Mouse (Mus musculus) midbrain, embryonic 13.5 days (tissue): Measurements from ENCODE around the gene Nol7. TPM values are rescaled to one million over a fixed set of nuclear protein-coding genes. Genes with fewer than 3 reads are reported as not detected.

Experiments used
- ATAC-seq: fragments of 200-750 bp; cut with Nextera tagmentation; 2 replicates; pipeline ENCODE4 v1.8.0; 2017; ENCODE audit warnings: mild to moderate bottlenecking, moderate TSS enrichment, moderate library complexity
- H3K27ac ChIP-seq: fragments of 300-500 bp; sonication (generic); 2 replicates; pipeline ENCODE4 v1.5.1; 2015; ENCODE audit warnings: inconsistent platforms, mild to moderate bottlenecking, moderate library complexity
- H3K27me3 ChIP-seq: fragments of 300-500 bp; sonication (generic); 2 replicates; pipeline ENCODE4 v1.6.1; 2015; ENCODE audit warnings: mild to moderate bottlenecking, inconsistent platforms
- H3K36me3 ChIP-seq: fragments of 300-500 bp; sonication (generic); 2 replicates; pipeline ENCODE4 v1.6.1; 2015; ENCODE audit warnings: mild to moderate bottlenecking, inconsistent platforms
- H3K4me1 ChIP-seq: fragments of 300-500 bp; sonication (generic); replicated peaks from 2 replicates; pipeline ENCODE4 v1.6.1; 2015; ENCODE audit warnings: inconsistent platforms
- H3K4me2 ChIP-seq: fragments of 300-500 bp; sonication (generic); replicated peaks from 2 replicates; pipeline ENCODE4 v1.6.1; 2015; ENCODE audit warnings: moderate library complexity, mild to moderate bottlenecking, inconsistent platforms
- H3K4me3 ChIP-seq: fragments of 300-500 bp; sonication (generic); replicated peaks from 2 replicates; pipeline ENCODE4 v1.5.1; 2015; ENCODE audit warnings: mild to moderate bottlenecking, inconsistent platforms
- H3K9ac ChIP-seq: fragments of 300-500 bp; sonication (generic); replicated peaks from 2 replicates; pipeline ENCODE4 v1.6.1; 2015; ENCODE audit warnings: mild to moderate bottlenecking, inconsistent platforms
- H3K9me3 ChIP-seq: fragments of 300-500 bp; sonication (generic); 2 replicates; pipeline ENCODE4 v1.6.1; 2016; ENCODE audit warnings: mild to moderate bottlenecking, inconsistent platforms
- WGBS: fragments of 180-500 bp; shearing (Covaris S2); methylation state at CpG from one replicate; pipeline ENCODE4 v1.1.7; 2015; 5-methylcytosine and 5-hydroxymethylcytosine counted together
- polyA plus RNA-seq: library from polyadenylated mRNA; unstranded; fragments of >200 nt; fragmentation: Nextera tagmentation; extraction: Ambion mirVana; gene quantifications from 2 replicates; pipeline ENCODE4 v1.2.1, GENCODE M21; 2015

Nol7 gene
- polyA plus RNA-seq: 180 and 182 TPM in 2 replicates

DNA sequence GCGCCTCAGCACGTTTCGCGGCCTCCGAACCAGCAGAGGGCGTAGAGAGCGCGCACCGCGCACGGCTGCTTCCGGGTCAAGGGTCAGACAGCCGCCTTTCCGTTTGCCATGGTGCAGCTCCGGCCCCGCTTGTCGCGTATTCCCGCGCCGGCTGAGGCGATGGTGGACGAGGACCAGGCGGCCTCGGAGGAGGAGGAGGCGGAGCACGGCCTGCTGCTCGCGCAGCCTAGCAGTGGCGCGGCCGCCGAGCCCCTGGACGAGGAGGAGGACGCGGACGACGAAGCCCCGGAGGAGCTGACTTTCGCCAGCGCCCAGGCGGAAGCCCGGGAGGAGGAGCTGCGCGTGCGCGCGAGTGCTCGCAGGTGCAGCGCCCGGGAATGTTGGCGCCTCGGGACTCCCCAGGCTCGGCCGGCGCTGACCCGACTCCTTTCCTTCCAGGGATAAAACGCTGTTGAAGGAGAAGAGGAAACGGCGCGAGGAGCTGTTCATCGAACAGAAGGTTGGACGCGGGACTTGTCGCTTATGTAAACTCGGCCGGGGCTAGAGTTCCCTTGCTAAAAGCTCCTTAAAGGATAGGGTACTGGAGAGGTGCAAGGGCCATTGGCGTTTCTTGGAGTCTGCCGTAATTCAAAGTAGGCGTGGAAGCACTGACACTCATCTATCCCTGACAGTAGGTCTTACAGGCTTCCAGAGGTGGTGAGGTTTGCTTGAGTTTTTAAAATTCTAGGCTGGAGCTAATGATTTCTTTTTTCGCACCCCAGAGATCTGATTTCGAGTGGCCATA, at the start of gene Nol7:
Gene Nol7, plus strand, starts transcription at position 94 of the 784 bp plus-strand sequence.
- H3K4me2 ChIP-seq: peak within 1 kb of the TSS; percentile 71
- peaks cover 16% of the 10 kb centered on the region for H3K4me1 ChIP-seq
- no peaks in the 10 kb centered on the region for H3K27me3 ChIP-seq
- peak within 1 kb of the TSS; percentile 83 for H3K4me3 ChIP-seq
- H3K27ac ChIP-seq: peak within 1 kb of the TSS; percentile 97
- peaks cover 41% of the 10 kb centered on the region for H3K36me3 ChIP-seq
- 1% methylated on average over 69 of the region's 72 CpGs for WGBS
- ATAC-seq: peak; percentile 94
- no peaks in the 10 kb centered on the region for H3K9me3 ChIP-seq
- peak within 1 kb of the TSS; percentile 94 for H3K9ac ChIP-seq

DNA sequence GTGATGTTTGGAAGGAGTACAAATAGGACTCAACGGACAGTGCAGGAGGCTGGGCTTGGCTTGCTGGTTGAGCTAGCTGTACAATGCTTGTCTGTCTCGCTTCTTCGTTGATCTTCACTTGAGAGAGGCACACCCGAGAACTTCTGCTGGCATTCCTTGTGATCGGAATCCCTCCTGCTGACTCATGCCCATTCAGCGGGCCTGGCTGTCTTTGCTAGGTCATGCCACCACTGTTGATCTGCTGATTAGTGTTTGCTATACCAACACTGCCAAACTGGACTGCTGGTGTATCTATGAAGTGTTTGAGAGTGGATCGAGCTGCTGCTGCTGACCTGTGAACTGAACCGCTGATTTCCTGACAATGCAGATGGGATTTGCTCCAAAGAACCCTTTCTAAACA, 48.8 kb upstream of the Nol7 start:
- ATAC-seq: no peak
- no peaks in the 10 kb centered on the region for H3K36me3 ChIP-seq
- no peaks in the 10 kb centered on the region for H3K27me3 ChIP-seq
- no peak overlapping the region for H3K27ac ChIP-seq
- no peak overlapping the region for H3K9ac ChIP-seq
- H3K4me3 ChIP-seq: no peak overlapping the region
- no peaks in the 10 kb centered on the region for H3K4me1 ChIP-seq
- H3K9me3 ChIP-seq: no peaks in the 10 kb centered on the region
- WGBS: 79% methylated on average over 8 of the region's 8 CpGs
- H3K4me2 ChIP-seq: no peak overlapping the region

DNA sequence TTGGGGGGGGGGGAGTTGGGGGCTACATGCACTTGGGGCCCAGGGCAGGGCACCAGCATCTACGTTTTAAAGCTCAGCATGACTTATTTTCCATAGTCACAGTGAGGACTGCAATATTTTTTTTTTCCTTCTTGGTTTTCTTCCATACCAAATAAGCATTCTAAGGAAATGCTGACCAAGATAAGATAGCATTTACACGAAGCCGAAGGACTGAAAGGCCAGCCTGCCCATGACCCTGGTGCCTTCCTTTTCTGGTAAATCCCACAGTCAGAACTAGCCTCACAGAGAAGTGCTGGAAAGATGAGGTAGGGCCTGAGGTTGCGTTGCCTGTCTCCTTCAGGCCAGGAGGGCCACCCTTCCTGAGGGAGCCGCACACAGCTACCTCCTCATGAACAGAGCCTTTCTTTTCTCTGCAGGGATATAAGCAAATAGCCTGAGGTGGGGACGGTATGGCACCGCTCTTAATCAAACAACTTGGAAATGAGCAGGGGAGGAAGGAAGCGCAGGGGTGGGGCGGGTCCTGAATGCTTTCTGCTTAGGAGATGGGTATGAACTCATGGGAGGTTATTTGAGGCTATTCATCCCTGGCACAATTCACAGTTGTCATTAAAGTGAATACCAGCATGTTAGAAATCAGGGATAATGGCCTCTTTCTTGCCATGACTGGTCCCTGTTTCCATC, 47.6 kb upstream of the Nol7 start:
- H3K4me2 ChIP-seq: no peak overlapping the region
- H3K4me3 ChIP-seq: no peak overlapping the region
- no peak overlapping the region for H3K9ac ChIP-seq
- WGBS: 80% methylated on average over 9 of the region's 9 CpGs
- H3K36me3 ChIP-seq: no peaks in the 10 kb centered on the region
- no peaks in the 10 kb centered on the region for H3K27me3 ChIP-seq
- ATAC-seq: no peak
- no peaks in the 10 kb centered on the region for H3K4me1 ChIP-seq
- no peaks in the 10 kb centered on the region for H3K9me3 ChIP-seq
- H3K27ac ChIP-seq: no peak overlapping the region

DNA sequence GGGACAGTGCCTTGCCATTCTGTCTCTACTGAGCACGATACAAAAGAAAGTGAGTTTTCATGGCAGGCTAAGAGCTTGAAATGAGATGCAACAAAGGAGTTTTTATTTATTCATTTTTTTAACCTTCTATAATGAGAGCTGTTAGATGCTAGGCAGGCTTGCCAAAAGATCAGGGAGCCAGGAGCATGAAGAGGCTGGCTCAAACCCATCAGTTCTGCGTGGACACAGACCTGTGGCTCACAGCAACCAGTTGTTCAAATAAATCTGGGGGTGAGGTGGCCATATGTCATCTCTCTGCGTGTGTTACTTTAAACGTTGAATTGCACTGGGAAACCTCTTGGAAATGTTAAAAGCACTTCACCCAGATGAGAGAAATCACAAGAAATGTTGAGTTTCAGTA, 44.8 kb upstream of the Nol7 start:
- H3K27me3 ChIP-seq: no peaks in the 10 kb centered on the region
- no peaks in the 10 kb centered on the region for H3K36me3 ChIP-seq
- H3K27ac ChIP-seq: no peak overlapping the region
- no peak for ATAC-seq
- no peak overlapping the region for H3K4me2 ChIP-seq
- no peaks in the 10 kb centered on the region for H3K4me1 ChIP-seq
- WGBS: 77% methylated on average over 4 of the region's 4 CpGs
- no peak overlapping the region for H3K9ac ChIP-seq
- no peaks in the 10 kb centered on the region for H3K9me3 ChIP-seq
- H3K4me3 ChIP-seq: no peak overlapping the region

DNA sequence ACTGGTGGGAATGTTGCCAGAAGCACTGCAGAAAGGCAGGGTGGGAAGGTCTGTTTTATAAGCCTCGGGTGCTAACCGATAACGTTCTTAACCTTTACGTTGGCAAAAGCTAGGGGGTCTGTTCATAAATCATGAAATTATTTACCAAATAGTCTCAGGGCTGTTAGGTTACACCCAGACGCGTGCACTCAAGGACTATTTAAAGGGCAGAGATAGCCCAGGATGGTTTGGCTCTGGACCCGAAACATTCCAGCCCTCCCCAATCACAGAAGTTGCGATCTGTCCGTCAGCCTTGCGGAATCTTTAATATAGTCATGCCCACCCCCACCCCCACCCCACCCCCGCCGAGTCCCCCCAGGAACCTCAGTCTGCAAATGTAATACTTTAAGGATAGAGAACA, 43.8 kb upstream of the Nol7 start:
- no peak for ATAC-seq
- no peaks in the 10 kb centered on the region for H3K9me3 ChIP-seq
- H3K27me3 ChIP-seq: no peaks in the 10 kb centered on the region
- H3K9ac ChIP-seq: no peak overlapping the region
- H3K4me3 ChIP-seq: no peak overlapping the region
- peaks cover 5% of the 10 kb centered on the region; the same call in 1 of the 2 replicates for H3K4me1 ChIP-seq
- H3K36me3 ChIP-seq: no peaks in the 10 kb centered on the region
- WGBS: 89% methylated on average over 12 of the region's 12 CpGs
- no peak overlapping the region for H3K4me2 ChIP-seq
- no peak overlapping the region for H3K27ac ChIP-seq

DNA sequence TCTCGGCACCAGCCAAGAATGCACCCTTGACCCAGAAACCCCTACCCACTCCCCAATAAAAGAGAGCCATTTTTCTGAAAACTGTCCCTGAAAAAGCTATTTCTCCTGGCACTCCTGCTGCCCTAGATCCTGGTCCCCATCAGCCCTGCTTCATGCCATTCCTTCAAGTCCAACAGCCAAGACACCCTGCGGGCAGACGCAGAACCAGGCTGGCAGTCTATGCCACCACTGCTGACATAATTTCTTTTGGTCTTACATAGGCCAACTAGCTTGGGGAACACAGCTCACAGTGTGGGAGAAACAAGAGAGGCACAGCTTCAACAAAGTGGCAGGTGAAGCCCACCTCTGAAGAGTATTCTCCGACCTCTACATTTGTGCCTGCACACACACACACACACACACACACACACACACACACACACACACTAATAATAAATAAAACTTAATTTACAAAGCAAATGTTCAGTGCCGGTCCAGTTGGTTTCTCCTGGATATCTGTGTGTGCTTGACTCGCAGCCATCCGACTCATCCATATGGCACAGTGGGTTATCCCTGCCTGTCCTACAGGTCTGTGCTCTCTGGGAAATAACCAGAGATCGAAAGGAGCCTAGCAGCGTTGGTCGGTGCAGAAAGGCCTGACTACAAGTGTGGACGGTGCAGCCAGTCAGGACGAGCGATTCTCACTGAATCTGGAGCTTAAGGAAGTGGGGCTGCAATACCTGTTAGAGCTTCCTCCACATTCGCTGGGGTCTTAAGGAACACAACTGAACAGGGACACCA, 41.7 kb upstream of the Nol7 start:
- Histone ChIP-seq H3K27ac (no peak overlapping the region), H3K36me3 (no peaks in the 10 kb centered on the region), H3K9ac (no peak overlapping the region), H3K4me3 (no peak overlapping the region), H3K9me3 (no peaks in the 10 kb centered on the region), H3K4me1 (peaks cover 5% of the 10 kb centered on the region; the same call in 1 of the 2 replicates), H3K27me3 (no peaks in the 10 kb centered on the region), H3K4me2 (no peak overlapping the region)
- no peak for ATAC-seq
- 89% methylated on average over 14 of the region's 14 CpGs for WGBS

DNA sequence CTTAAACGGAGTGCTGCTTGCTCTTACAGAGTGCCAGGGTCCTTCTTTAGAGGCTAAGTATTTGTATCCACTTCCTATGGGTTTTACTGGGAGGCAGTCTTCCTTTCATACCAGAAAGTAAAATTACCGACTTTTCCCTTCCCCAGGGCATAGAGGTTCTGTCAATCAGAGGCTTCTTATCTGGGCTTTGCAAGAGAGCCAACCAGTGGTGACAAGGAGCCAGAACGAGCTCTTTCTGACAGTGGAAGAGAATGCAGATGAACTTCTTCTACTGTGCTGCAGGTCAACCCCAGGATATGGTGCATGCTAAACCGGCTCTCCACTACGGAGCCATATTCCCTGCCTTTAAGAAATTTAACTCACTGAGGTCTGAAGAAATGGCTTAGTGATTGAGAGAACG, 37.7 kb upstream of the Nol7 start:
- no peak overlapping the region for H3K27ac ChIP-seq
- no peak overlapping the region for H3K4me2 ChIP-seq
- WGBS: 62% methylated on average over 6 of the region's 6 CpGs
- ATAC-seq: no peak
- H3K4me3 ChIP-seq: no peak overlapping the region
- H3K4me1 ChIP-seq: peaks cover 5% of the 10 kb centered on the region; the same call in 1 of the 2 replicates
- no peak overlapping the region for H3K9ac ChIP-seq
- H3K27me3 ChIP-seq: no peaks in the 10 kb centered on the region
- no peaks in the 10 kb centered on the region for H3K9me3 ChIP-seq
- no peaks in the 10 kb centered on the region for H3K36me3 ChIP-seq

DNA sequence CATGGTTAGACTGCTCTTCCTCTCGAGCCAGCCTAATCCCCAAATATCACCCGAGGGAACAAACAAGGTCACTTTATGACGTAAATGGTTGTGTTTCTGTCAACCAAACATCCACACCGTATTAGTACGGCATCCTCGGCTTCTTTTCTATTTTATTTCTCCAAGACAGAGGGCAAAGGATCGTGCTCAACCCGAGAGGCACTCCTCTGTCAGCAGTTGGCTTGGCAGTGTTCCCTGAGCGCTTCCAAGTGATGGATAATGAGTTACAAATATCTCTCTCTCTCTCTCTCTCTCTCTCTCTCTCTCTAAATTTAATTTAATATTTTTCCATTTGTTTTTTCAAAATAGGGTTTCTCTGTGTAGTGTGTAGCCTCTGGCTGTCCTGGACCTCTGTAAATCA, 35.8 kb upstream of the Nol7 start:
- Histone ChIP-seq H3K27ac (no peak overlapping the region; the same call in 1 of the 2 replicates), H3K4me1 (peaks cover 16% of the 10 kb centered on the region), H3K4me3 (no peak overlapping the region), H3K9ac (no peak overlapping the region), H3K9me3 (no peaks in the 10 kb centered on the region), H3K36me3 (no peaks in the 10 kb centered on the region), H3K27me3 (no peaks in the 10 kb centered on the region), H3K4me2 (no peak overlapping the region)
- 82% methylated on average over 9 of the region's 9 CpGs for WGBS
- ATAC-seq: no peak

DNA sequence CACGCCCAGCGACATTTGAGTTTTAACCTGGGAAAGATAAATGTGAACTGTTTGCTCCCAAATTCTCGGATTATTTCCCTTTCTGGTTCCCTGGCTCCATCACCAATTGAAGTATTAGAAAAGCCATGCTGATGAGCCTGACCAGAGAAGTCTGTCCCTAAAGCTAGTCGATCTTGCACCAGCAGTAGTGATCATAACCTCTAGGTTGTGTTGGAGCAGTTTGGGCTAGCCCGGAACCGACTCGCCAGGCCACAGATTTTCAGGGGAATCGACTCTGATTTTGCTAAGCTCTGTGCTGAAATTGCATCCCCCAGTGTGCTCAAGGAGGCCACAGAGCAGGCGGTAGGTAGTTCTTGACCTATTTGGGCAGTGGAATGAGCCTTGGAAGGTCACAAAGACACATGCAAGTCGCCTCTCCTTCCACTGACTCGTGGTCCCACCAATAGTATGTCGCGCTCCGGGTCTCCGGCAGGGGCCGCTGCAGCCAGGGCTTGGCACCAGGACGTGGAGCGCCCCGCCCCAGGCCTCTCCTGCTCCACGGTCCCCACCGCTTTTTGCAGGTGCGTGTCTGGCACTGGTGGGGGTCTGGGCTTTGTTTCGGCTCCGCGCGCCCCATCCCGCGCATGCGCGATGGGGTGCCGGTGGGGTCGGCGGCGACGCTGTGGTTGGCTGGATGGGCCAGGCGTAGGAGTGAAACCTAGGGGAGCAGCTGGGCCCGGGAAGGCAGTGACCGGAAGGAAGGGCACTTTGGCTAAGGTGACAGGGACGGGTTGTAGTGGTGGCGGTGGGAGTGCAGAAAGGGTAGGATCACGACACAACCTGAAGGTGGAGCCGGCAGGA, 33.0 kb upstream of the Nol7 start, which contains the start of gene Sirt5:
Gene Sirt5, plus strand, starts transcription at position 512 of the 840 bp plus-strand sequence.
- H3K36me3 ChIP-seq: no peaks in the 10 kb centered on the region

DNA sequence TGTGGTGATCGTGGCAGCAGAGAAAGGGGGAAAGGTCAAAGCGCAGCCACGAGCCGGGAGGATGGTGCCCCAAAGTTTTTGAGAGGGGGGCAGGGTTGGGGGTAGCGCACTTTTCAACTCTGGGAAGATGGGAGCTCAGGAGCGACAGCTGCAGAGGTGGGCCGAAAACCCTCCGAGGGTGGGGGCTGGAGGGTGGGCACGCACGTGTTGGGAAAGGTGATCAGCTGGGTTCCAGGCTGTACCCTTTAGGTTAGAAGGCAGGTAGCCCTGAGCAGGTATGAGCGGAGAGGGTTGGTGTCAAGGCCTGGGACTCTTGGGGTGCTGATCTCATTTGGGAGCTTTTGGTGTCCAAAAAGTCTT, 32.4 kb upstream of the Nol7 start:
- Histone ChIP-seq H3K9ac (peak overlapping the region; percentile 79), H3K4me3 (peak overlapping the region; percentile 58), H3K9me3 (no peaks in the 10 kb centered on the region), H3K36me3 (peaks cover 4% of the 10 kb centered on the region), H3K4me2 (peak overlapping the region; percentile 76), H3K4me1 (peaks cover 11% of the 10 kb centered on the region), H3K27me3 (no peaks in the 10 kb centered on the region), H3K27ac (peak overlapping the region; percentile 75)
- 7% methylated on average over 11 of the region's 11 CpGs for WGBS
- ATAC-seq: 0 out of 2 replicates have a peak, but pooled peaks have one; percentile 63

More for the DNA sequence above, 33.0 kb upstream of the Nol7 start, which contains the start of gene Sirt5:
- peak within 1 kb of the TSS; percentile 58 for H3K4me3 ChIP-seq
- peak; percentile 97 for ATAC-seq
- H3K9ac ChIP-seq: peak within 1 kb of the TSS; percentile 79
- peak within 1 kb of the TSS; percentile 75 for H3K27ac ChIP-seq
- H3K4me1 ChIP-seq: peaks cover 11% of the 10 kb centered on the region
- H3K27me3 ChIP-seq: no peaks in the 10 kb centered on the region
- peak within 1 kb of the TSS; percentile 76 for H3K4me2 ChIP-seq
- 15% methylated on average over 42 of the region's 42 CpGs for WGBS
- no peaks in the 10 kb centered on the region for H3K9me3 ChIP-seq

DNA sequence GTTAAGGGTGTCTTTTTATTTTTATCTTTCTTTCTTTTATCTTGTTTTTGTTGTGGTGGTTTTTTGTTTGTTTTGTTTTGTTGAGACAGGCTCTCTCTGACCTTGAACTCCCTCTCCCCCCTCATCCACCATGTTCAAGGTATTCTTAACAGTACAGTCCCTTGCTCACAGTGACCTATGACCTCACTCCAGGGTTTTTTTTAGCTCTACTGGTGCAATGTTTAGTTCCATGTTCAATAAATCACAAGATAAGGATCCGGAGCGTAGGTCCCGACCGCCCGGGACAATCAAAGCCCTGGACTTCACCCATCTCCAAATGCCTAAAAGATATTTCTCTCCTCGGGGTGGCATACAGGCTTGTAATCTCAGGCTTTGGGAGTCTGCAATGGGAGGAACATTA, 28.1 kb upstream of the Nol7 start:
- Histone ChIP-seq H3K36me3 (peaks cover 32% of the 10 kb centered on the region), H3K27me3 (no peaks in the 10 kb centered on the region), H3K9ac (no peak overlapping the region), H3K4me3 (no peak overlapping the region), H3K9me3 (no peaks in the 10 kb centered on the region), H3K4me1 (peaks cover 11% of the 10 kb centered on the region), H3K4me2 (no peak overlapping the region), H3K27ac (no peak overlapping the region)
- ATAC-seq: no peak
- 97% methylated on average over 6 of the region's 6 CpGs for whole genome bisulfite sequencing
